Mouse (Mus musculus) E14TG2a.4 (cell line): ENCODE data around the gene Tuft1.
"Not testable (repeated sequence)": the region's sequence is repeated elsewhere in the genome, so short reads cannot be mapped to it uniquely, and the experiment has no call there.

ENCODE experiments used
- CTCF ChIP-seq: conservative IDR thresholded peaks from 2 replicates; pipeline ENCODE4 v1.5.1; 2014; ENCODE audit warnings: low read length
- NANOG ChIP-seq: IDR thresholded peaks from 2 replicates; pipeline ENCODE4 v1.6.1; 2014; ENCODE audit warnings: borderline replicate concordance, low read length, mixed read lengths

GRCm38 (mm10) chr3:94702163-94702810 is 43.6 kb upstream of the Tuft1 start:
- not testable (repeated sequence) for TF ChIP-seq CTCF, NANOG
